In the genomic region with DNA sequence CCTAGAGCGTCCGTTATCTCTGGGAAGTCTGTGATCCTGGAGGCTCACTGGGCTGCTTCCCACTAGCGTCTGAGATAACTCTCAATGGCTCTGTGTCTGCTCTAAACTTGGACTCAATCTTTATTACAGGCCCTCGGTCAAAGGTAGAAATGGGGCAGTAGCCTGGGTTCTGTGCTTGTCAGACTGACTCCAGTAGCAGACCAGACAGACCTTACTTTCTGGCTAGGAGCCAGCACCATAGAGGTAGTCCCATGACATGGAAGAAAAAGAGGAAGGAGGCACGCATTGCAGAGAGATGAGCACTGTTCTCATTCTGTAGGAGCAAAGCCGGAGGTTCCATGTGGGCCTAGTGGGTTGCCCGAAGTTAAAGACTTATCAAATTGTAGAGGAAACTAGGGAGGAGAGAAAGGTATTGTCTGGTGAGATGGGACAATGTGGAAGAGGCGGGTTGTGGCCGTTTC, we compare ENCODE assay signal across 14 mouse cellular contexts. TPM values are rescaled to one million over a fixed set of nuclear protein-coding genes. Genes with fewer than 3 reads are reported as not detected.
DNase-seq lines count a peak whose midpoint lies in the region; ATAC-seq and TF ChIP-seq lines count a peak whose summit lies in the region.
"Had no signal": no experiment of that assay in that cellular context is flagged by ENCODE, and none has a peak within 500 bp of the region (broad histone marks: within the 10 kb centered on the region; RNA-seq: fewer than 3 reads in every experiment).

No protein-coding gene starts in this region.

- ATAC-seq in heart, embryonic 11.5 days (replicated peaks; ENCODE audit: insufficient number of reproducible peaks, low FRiP score, low TSS enrichment), result no peak
- ATAC-seq in kidney, postnatal 0 days (replicated peaks; ENCODE audit: low FRiP score, low read depth), result no peak
- peak; percentile 73 for ATAC-seq in common myeloid progenitor, adult 5-6 weeks (replicated peaks; ENCODE audit: low read depth, poor library complexity, severe bottlenecking)
- ATAC-seq in limb, embryonic 13.5 days (ENCODE audit: low FRiP score, low read depth), result no peak

- no peak for TF ChIP-seq CTCF in kidney, postnatal 0 days (IDR thresholded peaks at IDR 0.05; ENCODE audit: low read depth)

- H3K4me3 ChIP-seq in heart, embryonic 11.5 days (ENCODE audit: low read depth, low read length), result peak overlapping the region; percentile 32; the same call in 1 of the 2 replicates
- peak overlapping the region; percentile 31 for H3K4me3 ChIP-seq in kidney, postnatal 0 days (replicated peaks; ENCODE audit: low read depth, low read length)
- H3K4me3 ChIP-seq in limb, embryonic 13.5 days, result no peak overlapping the region

- peak overlapping the region; percentile 68 for H3K4me2 ChIP-seq in heart, embryonic 11.5 days
- peak overlapping the region; percentile 57 for H3K4me2 ChIP-seq in kidney, postnatal 0 days (ENCODE audit: low read length)
- peak overlapping the region; percentile 67 for H3K4me2 ChIP-seq in limb, embryonic 13.5 days (replicated peaks)

- no peak overlapping the region for H3K27ac ChIP-seq in heart, embryonic 11.5 days (ENCODE audit: low read depth, low read length)
- no peak overlapping the region for H3K27ac ChIP-seq in kidney, postnatal 0 days
- H3K27ac ChIP-seq in limb, embryonic 13.5 days, result no peak overlapping the region
- H3K27ac ChIP-seq: forebrain, embryonic 12.5 days had no signal

- WGBS in heart, embryonic 11.5 days (ENCODE audit: insufficient replicate concordance), result 47% methylated on average over 9 of the region's 9 CpGs
- 58% methylated on average over 9 of the region's 9 CpGs for WGBS in kidney, postnatal 0 days
- WGBS in limb, embryonic 13.5 days, result 65% methylated on average over 9 of the region's 9 CpGs

- H3K4me1 ChIP-seq in heart, embryonic 11.5 days (ENCODE audit: control insufficient read depth, insufficient read depth, low read length), result peaks cover 10% of the 10 kb centered on the region
- H3K4me1 ChIP-seq in kidney, postnatal 0 days (replicated peaks; ENCODE audit: insufficient read depth, low read length), result peaks cover 6% of the 10 kb centered on the region; the same call in 1 of the 2 replicates
- peaks cover 19% of the 10 kb centered on the region for H3K4me1 ChIP-seq in limb, embryonic 13.5 days

- H3K36me3 ChIP-seq in heart, embryonic 11.5 days (ENCODE audit: control insufficient read depth, insufficient read depth, low read length), result no peaks in the 10 kb centered on the region
- H3K36me3 ChIP-seq in kidney, postnatal 0 days (ENCODE audit: insufficient read depth, low read length), result no peaks in the 10 kb centered on the region
- no peaks in the 10 kb centered on the region for H3K36me3 ChIP-seq in limb, embryonic 13.5 days
- H3K36me3 ChIP-seq: forebrain, embryonic 12.5 days had no signal

- no peak overlapping the region for H3K9ac ChIP-seq in heart, embryonic 11.5 days (ENCODE audit: low read depth, low read length)
- 0 out of 2 replicates have a peak overlapping the region, but pooled peaks have one; percentile 18 for H3K9ac ChIP-seq in kidney, postnatal 0 days (ENCODE audit: low read depth, low read length)
- no peak overlapping the region for H3K9ac ChIP-seq in limb, embryonic 13.5 days
- H3K9ac ChIP-seq: forebrain, embryonic 12.5 days had no signal

- DNase-seq in heart, adult 11 months, result no peak
- no peak for DNase-seq in kidney, postnatal 0 days (ENCODE audit: low spot score)
- no peak for DNase-seq in kidney, adult 11 months
- DNase-seq in cerebellum, adult 11-12 months, result no peak
- DNase-seq in gastrocnemius, postnatal 4 days (ENCODE audit: low spot score in 2 of 2), result no peak
- DNase-seq: cerebellum, adult 2 months; layer of hippocampus, postnatal 36 days had no signal

- H3K9me3 ChIP-seq in heart, embryonic 11.5 days (replicated peaks; ENCODE audit: control insufficient read depth, low read length), result no peaks in the 10 kb centered on the region
- H3K9me3 ChIP-seq in kidney, postnatal 0 days (replicated peaks; ENCODE audit: low read length), result no peaks in the 10 kb centered on the region
- no peaks in the 10 kb centered on the region for H3K9me3 ChIP-seq in limb, embryonic 13.5 days
- H3K9me3 ChIP-seq: forebrain, embryonic 12.5 days had no signal

- H3K27me3 ChIP-seq in heart, embryonic 11.5 days (ENCODE audit: control insufficient read depth, insufficient read depth, low read length), result peaks cover 30% of the 10 kb centered on the region
- H3K27me3 ChIP-seq in kidney, postnatal 0 days (ENCODE audit: insufficient read depth, low read length), result peaks cover 3% of the 10 kb centered on the region; the same call in 1 of the 2 replicates
- H3K27me3 ChIP-seq in limb, embryonic 13.5 days, result peaks cover 28% of the 10 kb centered on the region

RNA-seq across cellular contexts. Expression of gene Mcoln3, which starts 0.8 kb away (rescaled TPM):
- 0.97 and 2.4 TPM in 2 replicates for polyA plus RNA-seq in heart, embryonic 11.5 days (2014; fragmentation: Nextera tagmentation; extraction: Ambion mirVana)
- 34.7 and 40.4 TPM in 2 replicates for polyA plus RNA-seq in kidney, postnatal 0 days (2015; fragmentation: Nextera tagmentation; extraction: Ambion mirVana)
- 0.18 and 3.4 TPM in 2 replicates for total RNA-seq in common myeloid progenitor, adult 5-6 weeks (2017)
- polyA plus RNA-seq in limb, embryonic 13.5 days (2015; fragmentation: Nextera tagmentation; extraction: Ambion mirVana), result 2.7 and 2.8 TPM in 2 replicates
- total RNA-seq in gastrocnemius, postnatal 4 days (2021), result under 1 TPM in 1 of 2 experiments, not detected in 1; 0.13 TPM
- total RNA-seq: gastrocnemius, adult 18-20 months; layer of hippocampus, postnatal 36 days had no signal

RNA-seq across cellular contexts. Expression of gene Wdr63, which starts 10.1 kb away (rescaled TPM):
- 0.21 TPM in 1 of 2 replicates, not detected in the other for polyA plus RNA-seq in heart, embryonic 11.5 days (2014; fragmentation: Nextera tagmentation; extraction: Ambion mirVana)
- 0.21 and 0.37 TPM in 2 replicates for polyA plus RNA-seq in kidney, postnatal 0 days (2015; fragmentation: Nextera tagmentation; extraction: Ambion mirVana)
- not detected in 2 replicates for total RNA-seq in common myeloid progenitor, adult 5-6 weeks (2017)
- 0.19 and 0.34 TPM in 2 replicates for polyA plus RNA-seq in limb, embryonic 13.5 days (2015; fragmentation: Nextera tagmentation; extraction: Ambion mirVana)
- not detected for total RNA-seq in gastrocnemius, postnatal 4 days (2021)
- total RNA-seq: gastrocnemius, adult 18-20 months had no signal
- polyA plus RNA-seq: heart, postnatal 0 days had no signal

RNA-seq across cellular contexts. Expression of gene Mcoln2, which starts 31.6 kb away (rescaled TPM):
- polyA plus RNA-seq in heart, embryonic 11.5 days (2014; fragmentation: Nextera tagmentation; extraction: Ambion mirVana), result 0.25 and 0.27 TPM in 2 replicates
- 1.4 and 1.5 TPM in 2 replicates for polyA plus RNA-seq in kidney, postnatal 0 days (2015; fragmentation: Nextera tagmentation; extraction: Ambion mirVana)
- total RNA-seq in common myeloid progenitor, adult 5-6 weeks (2017), result 8.2 and 11.1 TPM in 2 replicates
- 1.7 and 2.4 TPM in 2 replicates for polyA plus RNA-seq in limb, embryonic 13.5 days (2015; fragmentation: Nextera tagmentation; extraction: Ambion mirVana)
- total RNA-seq in gastrocnemius, postnatal 4 days (2021), result under 1 TPM; 0.47 to 0.54 TPM
- total RNA-seq: gastrocnemius, adult 18-20 months; layer of hippocampus, postnatal 36 days had no signal
- polyA plus RNA-seq: neural tube, embryonic 14.5 days had no signal
